Mouse (Mus musculus) lung, adult 2 months (tissue): ENCODE results near the gene Arhgef2.

Experiments
- CTCF ChIP-seq: fragments of 200-500 bp; IDR thresholded peaks from 2 replicates; pipeline ENCODE4 v1.5.1; 2011; ENCODE audit warnings: mild to moderate bottlenecking, low read length, control low read depth; ENCODE audit not compliant: insufficient read depth
- POLR2A ChIP-seq: fragments of 200-500 bp; IDR thresholded peaks from 2 replicates; pipeline ENCODE4 v1.6.1; 2011; ENCODE audit warnings: low read depth, mild to moderate bottlenecking, control low read depth, low read length, borderline replicate concordance; ENCODE audit errors: extremely low read depth

- no peak for TF ChIP-seq CTCF
- TF ChIP-seq POLR2A, result peak; percentile 87
Observed at GRCm38 (mm10) chr3:88684980-88685941, 79.5 kb downstream of the Arhgef2 start, which contains the start of gene Khdc4.
